Mouse (Mus musculus) olfactory bulb, adult 2 months (tissue): ENCODE measurements around the gene Serpinf1.

Experiments used
- CTCF ChIP-seq: fragments of 200-500 bp; IDR thresholded peaks from 2 replicates; pipeline ENCODE4 v1.5.1; 2012; ENCODE audit warnings: low read depth, mild to moderate bottlenecking, low read length, moderate library complexity; ENCODE audit not compliant: insufficient read depth
- POLR2A ChIP-seq: fragments of 200-500 bp; IDR thresholded peaks from 2 replicates; pipeline ENCODE4 v1.6.1; 2012; ENCODE audit warnings: mild to moderate bottlenecking, low read depth, low read length, moderate library complexity; ENCODE audit not compliant: insufficient read depth

DNA sequence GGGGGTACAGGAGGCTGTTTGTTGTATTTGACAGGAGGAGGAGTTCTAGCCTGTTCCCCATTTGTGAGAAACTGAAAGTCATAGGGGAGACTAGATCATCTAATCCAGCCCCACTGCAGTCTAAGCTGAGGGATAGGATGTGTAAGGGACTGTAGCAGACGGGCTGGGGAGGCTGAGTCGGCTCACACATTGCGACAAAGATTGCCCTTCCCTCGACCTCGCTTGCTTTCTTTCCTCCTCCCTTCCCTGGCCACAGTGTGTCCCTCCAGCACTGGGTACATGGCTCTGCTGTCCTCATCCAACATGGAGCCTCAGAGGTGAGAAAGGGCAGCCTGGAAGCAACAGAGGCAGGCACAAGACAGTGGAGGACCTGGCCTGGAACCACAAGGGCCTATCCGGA, 42.5 kb upstream of the Serpinf1 start:
- TF ChIP-seq POLR2A (no peak), CTCF (no peak)
